Mouse (Mus musculus) bone marrow, adult 2 months (tissue): Measurements from ENCODE around the gene Relt.

Source experiments
- CTCF ChIP-seq: fragments of 200-500 bp; IDR thresholded peaks from 2 replicates; pipeline ENCODE4 v1.5.1; 2011; ENCODE audit warnings: low read length, control low read depth; ENCODE audit not compliant: control insufficient read depth, insufficient read depth
- POLR2A ChIP-seq: fragments of 200-500 bp; IDR thresholded peaks from 2 replicates; pipeline ENCODE4 v1.6.1; 2011; ENCODE audit warnings: low read depth, mild to moderate bottlenecking, control low read depth, low read length, borderline replicate concordance; ENCODE audit not compliant: control insufficient read depth

GRCm38 (mm10) chr7:100798810-100799209 is 64.4 kb downstream of the Relt start:
- TF ChIP-seq CTCF = no peak
- no peak for TF ChIP-seq POLR2A
